Mouse (Mus musculus): ENCODE measurements around the gene Rasa3. TPM values are rescaled to one million over a fixed set of nuclear protein-coding genes. Genes with fewer than 3 reads are reported as not detected.

Rasa3 gene
- polyA plus RNA-seq, 1 experiment from 2014 or later = 23.5 TPM

DNA sequence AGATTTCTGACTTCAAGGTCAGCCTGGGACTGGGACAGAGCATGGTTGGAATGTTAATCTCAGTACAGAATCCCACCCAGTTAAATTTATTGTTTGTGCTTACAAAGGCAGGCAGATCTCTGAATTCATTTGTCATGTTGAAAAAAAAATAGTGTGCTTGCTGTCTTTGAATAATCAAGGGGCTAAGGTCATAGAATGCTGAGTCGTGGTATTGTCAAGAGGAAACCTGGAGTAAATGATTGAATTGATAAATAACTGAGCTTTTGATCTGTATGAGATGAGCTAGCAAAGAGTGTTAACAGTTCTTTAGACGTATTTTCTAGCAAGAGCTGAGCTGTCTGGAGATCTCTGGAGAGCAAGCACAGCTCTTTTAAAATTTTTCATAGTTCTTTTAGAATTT is 140.3 kb downstream of the Rasa3 start:
- Histone ChIP-seq H3K27me3 (no peaks in the 10 kb centered on the region), H3K4me3 (replicated peaks) (no peak overlapping the region), H3K9me3 (replicated peaks) (no peaks in the 10 kb centered on the region), H3K4me2 (no peak overlapping the region), H3K27ac (no peak overlapping the region), H3K4me1 (peaks cover 8% of the 10 kb centered on the region; the same call in 1 of the 2 replicates), H3K9ac (no peak overlapping the region), H3K36me3 (no peaks in the 10 kb centered on the region)
- ATAC-seq (replicated peaks; ENCODE audit: low FRiP score) = no peak
- WGBS = 59% methylated on average over 2 of the region's 2 CpGs

DNA sequence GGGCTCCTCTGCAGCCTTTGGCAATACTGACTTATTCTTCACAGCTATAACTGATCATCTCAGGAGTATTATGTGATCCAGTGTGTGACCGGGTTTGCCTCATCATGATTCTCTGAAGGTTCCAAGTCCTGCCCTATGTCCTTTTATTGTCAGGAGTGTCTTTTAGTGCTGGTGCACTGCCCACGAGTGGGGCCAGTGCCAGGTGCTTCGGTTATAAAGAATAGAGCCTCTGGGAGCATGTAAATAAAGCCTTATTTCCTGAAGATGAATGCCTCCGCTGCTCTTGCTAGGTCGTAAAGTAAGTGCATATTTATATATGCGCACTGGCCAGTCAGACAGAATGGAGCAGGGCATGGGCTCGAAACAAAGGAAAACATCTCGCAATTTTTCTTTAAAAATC is 144.3 kb downstream of the Rasa3 start:
- Histone ChIP-seq H3K4me3 (replicated peaks) (no peak overlapping the region), H3K9ac (no peak overlapping the region), H3K9me3 (replicated peaks) (no peaks in the 10 kb centered on the region), H3K27me3 (no peaks in the 10 kb centered on the region), H3K36me3 (no peaks in the 10 kb centered on the region), H3K4me1 (peaks cover 41% of the 10 kb centered on the region), H3K27ac (no peak overlapping the region), H3K4me2 (no peak overlapping the region)
- no peak for ATAC-seq (replicated peaks; ENCODE audit: low FRiP score)
- WGBS = 58% methylated on average over 8 of the region's 8 CpGs

DNA sequence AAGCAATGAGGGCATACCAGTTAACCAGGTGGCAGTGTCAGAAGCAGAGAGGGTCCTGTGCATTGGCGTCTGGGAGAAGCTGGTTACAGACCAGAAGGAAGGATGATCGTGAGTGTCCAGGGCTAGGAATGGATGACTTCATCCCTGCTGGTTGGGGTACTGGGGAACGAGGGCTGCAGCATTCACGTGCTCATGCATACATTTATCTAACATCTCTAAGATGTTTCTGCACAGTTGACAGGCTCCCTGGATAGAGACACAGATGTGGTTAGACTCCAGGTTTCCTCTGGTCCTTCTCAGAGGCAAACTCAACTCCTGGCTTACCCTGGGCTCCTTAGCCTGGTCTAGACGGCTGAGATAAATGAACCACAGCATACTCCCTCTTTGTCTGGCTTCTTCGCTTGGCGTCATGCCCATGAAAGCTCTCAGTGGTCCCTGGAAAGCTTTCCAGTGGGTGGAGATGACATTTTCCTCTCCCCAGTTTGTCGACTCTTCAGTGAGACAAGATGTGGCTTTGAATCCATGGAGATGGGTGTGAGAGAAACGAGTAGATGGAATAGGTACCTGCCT is 145.7 kb downstream of the Rasa3 start:
- no peak overlapping the region for H3K4me3 ChIP-seq (replicated peaks)
- peaks cover 41% of the 10 kb centered on the region for H3K4me1 ChIP-seq
- ATAC-seq (replicated peaks; ENCODE audit: low FRiP score) = no peak
- peak overlapping the region; percentile 84 for H3K27ac ChIP-seq
- peaks cover 3% of the 10 kb centered on the region; the same call in 1 of the 2 replicates for H3K9me3 ChIP-seq (replicated peaks)
- H3K27me3 ChIP-seq = no peaks in the 10 kb centered on the region
- H3K4me2 ChIP-seq = no peak overlapping the region
- WGBS = 49% methylated on average over 9 of the region's 9 CpGs
- no peak overlapping the region for H3K9ac ChIP-seq
- H3K36me3 ChIP-seq = no peaks in the 10 kb centered on the region

DNA sequence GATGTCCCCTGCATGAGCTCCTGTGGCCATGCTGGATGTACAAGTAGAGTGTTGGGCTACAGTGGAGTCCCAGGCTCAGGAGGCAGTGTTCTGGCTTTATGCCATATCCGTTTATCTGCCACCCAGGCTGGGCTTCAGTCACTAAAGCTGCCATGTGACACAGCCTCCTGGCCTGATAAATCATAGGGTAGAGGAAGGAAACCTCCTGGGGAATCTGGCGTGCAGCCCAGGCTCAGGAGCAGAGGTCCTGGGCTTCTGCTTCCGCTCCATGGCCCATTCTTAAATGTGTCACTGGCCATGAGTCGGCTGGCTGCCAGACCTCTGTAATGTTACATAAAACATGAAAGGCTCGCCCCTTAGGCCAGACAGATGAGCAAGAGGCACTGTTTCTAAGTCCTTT is 146.5 kb downstream of the Rasa3 start:
- Histone ChIP-seq H3K4me3 (replicated peaks) (no peak overlapping the region), H3K36me3 (no peaks in the 10 kb centered on the region), H3K9me3 (replicated peaks) (peaks cover 3% of the 10 kb centered on the region; the same call in 1 of the 2 replicates), H3K27me3 (no peaks in the 10 kb centered on the region), H3K9ac (no peak overlapping the region), H3K4me1 (peaks cover 41% of the 10 kb centered on the region), H3K4me2 (no peak overlapping the region), H3K27ac (peak overlapping the region; percentile 84)
- peak; percentile 90 for ATAC-seq (replicated peaks; ENCODE audit: low FRiP score)
- 24% methylated on average over 5 of the region's 5 CpGs for WGBS

DNA sequence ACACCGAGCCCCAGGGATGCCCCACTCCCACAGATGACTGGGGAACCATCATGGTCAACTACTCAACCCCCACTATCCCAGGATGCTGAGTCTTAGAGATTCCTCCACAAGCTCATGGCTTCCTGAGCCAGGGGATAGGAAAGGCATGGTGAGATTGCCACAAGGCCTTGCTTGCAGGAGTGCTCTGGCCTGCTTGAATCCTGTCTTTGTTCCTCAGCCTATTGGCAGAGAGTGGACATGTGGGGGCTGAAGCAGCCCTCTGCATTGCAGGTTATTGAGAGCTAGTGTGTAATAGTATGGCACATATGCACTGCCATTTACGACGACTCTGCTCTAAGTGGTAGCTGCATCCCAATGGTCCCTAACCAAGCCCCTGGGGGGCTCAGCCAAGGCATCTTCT is 147.0 kb downstream of the Rasa3 start:
- 76% methylated on average over 3 of the region's 3 CpGs for WGBS
- no peak overlapping the region for H3K9ac ChIP-seq
- no peaks in the 10 kb centered on the region for H3K27me3 ChIP-seq
- no peak overlapping the region for H3K4me2 ChIP-seq
- ATAC-seq (replicated peaks; ENCODE audit: low FRiP score) = peak; percentile 15; the same call in 1 of the 2 replicates
- no peak overlapping the region for H3K4me3 ChIP-seq (replicated peaks)
- H3K9me3 ChIP-seq (replicated peaks) = peaks cover 3% of the 10 kb centered on the region; the same call in 1 of the 2 replicates
- H3K27ac ChIP-seq = peak overlapping the region; percentile 84
- H3K36me3 ChIP-seq = no peaks in the 10 kb centered on the region
- H3K4me1 ChIP-seq = peaks cover 41% of the 10 kb centered on the region

DNA sequence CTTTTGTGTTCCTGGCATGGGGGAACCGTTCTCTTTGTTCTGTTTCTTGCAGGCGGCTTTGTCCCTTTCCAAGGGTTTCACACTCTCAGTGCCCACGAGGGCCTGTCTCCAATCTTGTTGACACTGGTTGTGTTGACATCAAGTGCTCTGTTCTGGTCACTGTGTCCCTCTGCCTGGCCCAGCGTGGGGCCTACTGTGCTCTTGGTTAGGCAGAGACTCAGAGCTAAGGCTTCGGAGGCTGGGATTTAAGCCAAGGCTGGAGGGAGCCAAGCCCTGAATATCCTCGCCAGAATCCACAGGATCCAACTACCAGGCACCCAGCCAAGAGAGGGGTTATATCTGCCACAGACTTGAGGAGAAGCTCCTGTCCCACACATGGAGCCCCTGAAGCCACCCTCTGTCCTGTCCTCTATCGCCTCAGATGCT is 147.5 kb downstream of the Rasa3 start:
- H3K9ac ChIP-seq = no peak overlapping the region
- H3K27me3 ChIP-seq = no peaks in the 10 kb centered on the region
- H3K27ac ChIP-seq = peak overlapping the region; percentile 84
- H3K9me3 ChIP-seq (replicated peaks) = peaks cover 3% of the 10 kb centered on the region; the same call in 1 of the 2 replicates
- ATAC-seq (replicated peaks; ENCODE audit: low FRiP score) = peak; percentile 55; the same call in 1 of the 2 replicates
- H3K4me2 ChIP-seq = no peak overlapping the region
- 57% methylated on average over 7 of the region's 7 CpGs for WGBS
- H3K4me3 ChIP-seq (replicated peaks) = no peak overlapping the region
- no peaks in the 10 kb centered on the region for H3K36me3 ChIP-seq
- H3K4me1 ChIP-seq = peaks cover 41% of the 10 kb centered on the region

DNA sequence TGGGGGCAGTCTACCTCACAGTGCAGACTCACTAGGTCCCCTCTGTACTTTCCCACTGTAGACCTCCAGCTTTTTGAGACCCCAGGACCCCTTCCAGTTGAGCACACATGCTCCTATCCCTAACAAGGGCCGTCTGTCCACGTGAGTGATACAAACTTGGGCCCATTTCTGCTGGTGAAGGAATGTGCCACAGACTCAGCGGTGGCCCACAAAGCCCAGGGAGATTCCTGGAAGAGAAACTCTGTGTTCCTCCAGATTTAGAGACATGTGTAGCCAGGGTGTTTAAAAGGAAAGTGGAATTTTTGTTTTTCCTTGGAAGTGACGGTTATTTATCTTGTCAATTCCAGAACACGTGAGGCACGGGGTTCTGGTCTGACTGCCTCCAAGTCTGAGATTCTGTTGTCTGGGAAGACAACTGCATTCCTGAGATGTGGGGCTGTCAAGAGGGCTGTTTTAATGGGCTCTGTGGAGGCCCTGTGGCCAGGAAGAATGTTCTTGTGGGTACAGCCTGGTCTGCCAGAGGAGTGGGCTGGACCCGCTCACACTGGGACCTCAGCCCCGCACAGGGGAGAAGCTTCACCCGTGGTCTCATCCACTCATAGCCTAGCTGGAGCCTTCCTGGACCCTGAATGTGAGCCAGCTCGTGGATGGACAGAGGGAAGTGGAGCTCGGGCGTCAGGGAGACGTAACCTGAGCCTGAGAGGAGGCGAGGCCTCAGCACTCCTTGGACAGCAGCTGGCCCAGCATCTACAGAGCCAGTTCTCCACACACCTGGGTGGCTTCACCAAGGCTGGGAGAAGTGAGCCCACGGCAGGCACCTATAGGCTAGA is 148.2 kb downstream of the Rasa3 start:
- Histone ChIP-seq H3K27ac (peak overlapping the region; percentile 84), H3K9ac (no peak overlapping the region), H3K27me3 (no peaks in the 10 kb centered on the region), H3K4me2 (no peak overlapping the region), H3K36me3 (no peaks in the 10 kb centered on the region), H3K4me3 (replicated peaks) (no peak overlapping the region), H3K4me1 (peaks cover 41% of the 10 kb centered on the region), H3K9me3 (replicated peaks) (peaks cover 3% of the 10 kb centered on the region; the same call in 1 of the 2 replicates)
- whole genome bisulfite sequencing = 50% methylated on average over 15 of the region's 15 CpGs
- ATAC-seq (replicated peaks; ENCODE audit: low FRiP score) = no peak

DNA sequence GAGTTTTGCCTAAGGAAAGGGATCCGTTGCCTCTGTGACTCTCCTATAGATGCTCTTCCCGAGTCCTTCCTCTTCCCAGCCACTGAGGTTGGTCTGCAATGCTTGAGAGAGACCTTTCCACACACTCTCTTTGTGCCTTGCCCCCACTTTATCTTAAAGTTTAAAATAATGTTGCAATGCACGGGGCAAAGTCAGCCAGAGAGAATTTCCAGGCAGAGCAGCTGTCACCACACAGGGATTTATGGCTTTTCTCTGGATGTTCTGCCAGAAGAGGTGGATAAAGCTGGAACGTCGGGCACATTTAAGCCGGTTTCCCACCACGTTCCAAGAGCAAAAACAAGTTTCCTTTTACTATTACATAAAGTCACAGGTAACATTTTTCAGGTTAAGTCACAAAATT is 156.0 kb downstream of the Rasa3 start:
- Histone ChIP-seq H3K27me3 (peaks cover 6% of the 10 kb centered on the region; the same call in 1 of the 2 replicates), H3K9me3 (replicated peaks) (no peaks in the 10 kb centered on the region), H3K27ac (no peak overlapping the region), H3K9ac (no peak overlapping the region), H3K4me3 (replicated peaks) (no peak overlapping the region), H3K36me3 (no peaks in the 10 kb centered on the region), H3K4me1 (peaks cover 11% of the 10 kb centered on the region), H3K4me2 (no peak overlapping the region)
- WGBS = 24% methylated on average over 7 of the region's 7 CpGs
- no peak for ATAC-seq (replicated peaks; ENCODE audit: low FRiP score)

DNA sequence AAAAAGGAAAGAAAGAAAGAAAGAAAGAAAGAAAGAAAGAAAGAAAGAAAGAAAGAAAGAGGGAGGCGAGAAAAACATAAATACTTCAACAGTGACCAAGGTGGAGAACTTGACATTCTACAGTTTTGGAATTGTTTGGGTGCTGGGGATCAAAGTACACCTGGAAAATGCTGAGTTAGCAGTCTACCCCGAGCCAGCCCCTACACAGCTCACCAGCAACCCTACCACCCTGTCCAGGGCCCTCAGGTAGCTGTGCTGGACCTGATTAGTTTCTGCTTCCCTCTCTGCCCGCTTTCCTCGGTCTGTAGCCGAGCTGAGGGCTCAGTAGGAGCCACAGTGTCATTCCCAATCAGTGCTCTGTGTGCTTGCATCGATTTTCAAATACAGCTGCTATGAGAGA is 157.1 kb downstream of the Rasa3 start:
- H3K4me1 ChIP-seq = peaks cover 14% of the 10 kb centered on the region
- H3K27ac ChIP-seq = no peak overlapping the region
- no peaks in the 10 kb centered on the region for H3K9me3 ChIP-seq (replicated peaks)
- no peak for ATAC-seq (replicated peaks; ENCODE audit: low FRiP score)
- no peak overlapping the region for H3K4me2 ChIP-seq
- no peak overlapping the region for H3K9ac ChIP-seq
- no peak overlapping the region for H3K4me3 ChIP-seq (replicated peaks)
- peaks cover 6% of the 10 kb centered on the region; the same call in 1 of the 2 replicates for H3K27me3 ChIP-seq
- no peaks in the 10 kb centered on the region for H3K36me3 ChIP-seq
- 67% methylated on average over 6 of the region's 6 CpGs for WGBS

DNA sequence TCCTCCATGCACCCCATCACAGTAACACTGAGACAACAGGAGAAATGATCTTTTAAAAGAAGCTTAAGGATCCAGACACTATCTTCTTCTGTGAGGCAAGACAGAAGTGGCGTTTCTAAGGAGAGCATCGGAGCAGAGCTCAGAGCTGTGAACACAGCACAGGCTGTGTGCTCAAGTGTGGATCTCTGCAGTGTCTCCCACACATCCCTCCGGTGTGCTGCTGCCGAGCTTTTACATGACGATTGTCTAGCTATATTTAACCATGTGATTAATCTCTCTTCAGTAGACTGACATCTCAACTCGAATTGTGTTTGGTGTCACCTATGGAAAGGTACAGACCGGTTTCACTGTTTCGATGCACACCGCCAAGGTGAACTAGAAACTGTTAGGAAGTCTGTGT is 157.9 kb downstream of the Rasa3 start:
- Histone ChIP-seq H3K4me3 (replicated peaks) (no peak overlapping the region), H3K9ac (no peak overlapping the region), H3K4me1 (peaks cover 14% of the 10 kb centered on the region), H3K27ac (no peak overlapping the region), H3K36me3 (no peaks in the 10 kb centered on the region), H3K9me3 (replicated peaks) (no peaks in the 10 kb centered on the region), H3K4me2 (no peak overlapping the region), H3K27me3 (peaks cover 6% of the 10 kb centered on the region; the same call in 1 of the 2 replicates)
- 66% methylated on average over 9 of the region's 9 CpGs for WGBS
- no peak for ATAC-seq (replicated peaks; ENCODE audit: low FRiP score)

DNA sequence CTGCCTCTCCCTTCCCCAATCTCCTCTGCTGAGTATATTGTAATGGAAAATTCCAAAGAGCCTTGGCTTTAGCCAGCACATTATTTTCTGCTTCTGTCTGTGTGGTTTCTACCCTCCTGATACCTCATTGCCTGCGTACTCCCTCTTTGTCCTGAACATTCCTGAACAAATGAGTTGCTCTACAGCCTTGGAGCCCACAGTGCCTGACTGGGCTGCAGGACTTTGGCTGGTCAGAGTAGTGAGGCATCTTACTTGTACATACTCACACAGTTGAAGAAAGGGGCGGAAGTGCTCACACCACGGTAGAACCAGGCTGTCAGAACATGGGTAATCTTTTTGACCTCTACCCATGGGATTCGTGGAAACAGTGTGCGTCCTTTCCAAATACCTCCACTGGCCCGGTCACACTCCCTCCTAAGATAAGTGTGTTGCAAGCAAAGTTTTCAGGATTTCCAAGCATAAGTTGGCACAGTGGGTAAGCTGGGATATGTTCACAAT is 160.1 kb downstream of the Rasa3 start:
- peaks cover 15% of the 10 kb centered on the region for H3K4me1 ChIP-seq
- no peaks in the 10 kb centered on the region for H3K36me3 ChIP-seq
- no peaks in the 10 kb centered on the region for H3K9me3 ChIP-seq (replicated peaks)
- ATAC-seq (replicated peaks; ENCODE audit: low FRiP score) = no peak
- 0 out of 2 replicates have a peak, but pooled peaks cover 3% of the 10 kb centered on the region for H3K27me3 ChIP-seq
- H3K27ac ChIP-seq = no peak overlapping the region
- WGBS = 87% methylated on average over 6 of the region's 6 CpGs
- H3K4me3 ChIP-seq (replicated peaks) = no peak overlapping the region
- no peak overlapping the region for H3K9ac ChIP-seq
- no peak overlapping the region for H3K4me2 ChIP-seq
